Mouse (Mus musculus): ENCODE results near the gene Ddx59. TPM values are rescaled to one million over a fixed set of nuclear protein-coding genes. Genes with fewer than 3 reads are reported as not detected.

Gene Ddx59
- polyA plus RNA-seq, 1 experiment: not detected

DNA sequence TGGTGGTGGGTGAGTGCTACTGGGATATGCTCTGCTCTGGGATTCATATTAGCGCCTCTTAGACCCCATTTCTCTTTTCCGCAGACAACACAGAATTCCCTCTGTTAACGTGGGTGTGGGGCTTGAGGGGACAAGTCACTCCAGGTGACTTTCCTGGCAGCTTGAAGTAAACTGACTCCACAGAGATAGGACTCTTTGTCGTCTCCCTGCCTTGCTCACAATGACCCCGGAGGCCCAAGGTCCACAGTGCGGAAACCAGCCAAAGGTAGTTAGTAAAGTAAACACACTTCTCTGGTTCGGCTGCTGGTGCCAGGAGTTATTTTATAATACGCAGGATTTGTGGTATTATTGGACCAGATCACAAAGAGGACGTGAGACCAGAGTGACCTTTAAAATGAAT lies 27.7 kb downstream of the Ddx59 start:
- no peaks in the 10 kb centered on the region for H3K4me1 ChIP-seq (ENCODE audit: control insufficient read depth, insufficient read depth, low read length)
- H3K27ac ChIP-seq (ENCODE audit: insufficient read depth, low read depth, low read length): no peak overlapping the region
- no peak overlapping the region for H3K4me3 ChIP-seq (ENCODE audit: insufficient read depth, low read depth, low read length)
- TF ChIP-seq POLR2A (IDR thresholded peaks at IDR 0.05; ENCODE audit: insufficient read depth, low read depth, low read length) (no peak), CTCF (IDR thresholded peaks at IDR 0.05; ENCODE audit: insufficient read depth, low read depth, low read length) (no peak)
- WGBS: 71% methylated on average over 9 of the region's 9 CpGs

DNA sequence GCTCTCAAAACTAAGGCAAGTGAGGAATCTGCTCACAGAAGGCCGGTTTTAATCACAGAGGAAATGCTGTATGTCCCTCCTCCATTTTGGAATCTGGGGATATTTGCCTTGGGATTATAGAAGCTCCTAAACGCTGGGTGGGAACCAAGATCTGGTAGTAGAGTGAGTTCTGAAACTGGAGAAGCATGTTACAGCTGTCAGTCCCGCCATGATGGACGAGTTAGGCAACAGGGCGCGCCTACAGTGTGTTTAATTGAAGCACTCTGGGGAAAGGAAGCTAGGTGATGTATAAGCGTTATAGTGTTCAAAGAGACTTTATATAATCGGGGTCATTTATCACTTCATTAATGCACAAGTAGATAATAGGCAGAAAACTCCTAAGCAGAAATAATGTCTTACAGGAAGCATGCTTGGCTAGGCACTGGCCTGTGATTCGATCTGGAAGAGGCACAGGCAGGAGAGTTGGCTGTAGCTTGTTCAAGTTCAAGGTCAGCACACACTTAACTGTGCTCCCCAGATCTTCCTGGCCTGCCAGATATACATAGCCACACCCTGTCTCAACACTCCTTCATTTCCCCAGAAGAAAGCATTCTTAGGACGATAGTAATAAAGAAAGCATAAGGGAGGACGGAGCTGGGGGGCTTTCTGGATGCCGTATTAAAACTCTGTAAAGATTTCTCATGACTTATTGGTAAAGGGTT lies 29.6 kb downstream of the Ddx59 start:
- TF ChIP-seq CTCF (IDR thresholded peaks at IDR 0.05; ENCODE audit: insufficient read depth, low read depth, low read length) (no peak), POLR2A (IDR thresholded peaks at IDR 0.05; ENCODE audit: insufficient read depth, low read depth, low read length) (no peak)
- 91% methylated on average over 12 of the region's 12 CpGs for WGBS
- no peak overlapping the region for H3K4me3 ChIP-seq (ENCODE audit: insufficient read depth, low read depth, low read length)
- H3K4me1 ChIP-seq (ENCODE audit: control insufficient read depth, insufficient read depth, low read length): no peaks in the 10 kb centered on the region
- no peak overlapping the region for H3K27ac ChIP-seq (ENCODE audit: insufficient read depth, low read depth, low read length)

- Histone ChIP-seq H3K4me3 (ENCODE audit: insufficient read depth, low read depth, low read length) (no peak overlapping the region), H3K27ac (ENCODE audit: insufficient read depth, low read depth, low read length) (no peak overlapping the region), H3K4me1 (ENCODE audit: control insufficient read depth, insufficient read depth, low read length) (no peaks in the 10 kb centered on the region)
- TF ChIP-seq CTCF (IDR thresholded peaks at IDR 0.05; ENCODE audit: insufficient read depth, low read depth, low read length) (no peak), POLR2A (IDR thresholded peaks at IDR 0.05; ENCODE audit: insufficient read depth, low read depth, low read length) (no peak)
- WGBS: 59% methylated on average over 10 of the region's 10 CpGs
Observed at GRCm38 (mm10) chr1:136446933-136447332, 31.9 kb downstream of the Ddx59 start.

- H3K4me1 ChIP-seq (ENCODE audit: control insufficient read depth, insufficient read depth, low read length): no peaks in the 10 kb centered on the region
- TF ChIP-seq CTCF (IDR thresholded peaks at IDR 0.05; ENCODE audit: insufficient read depth, low read depth, low read length) (no peak), POLR2A (IDR thresholded peaks at IDR 0.05; ENCODE audit: insufficient read depth, low read depth, low read length) (no peak)
- WGBS: 59% methylated on average over 4 of the region's 4 CpGs
- H3K4me3 ChIP-seq (ENCODE audit: insufficient read depth, low read depth, low read length): no peak overlapping the region
- H3K27ac ChIP-seq (ENCODE audit: insufficient read depth, low read depth, low read length): no peak overlapping the region
Observed at GRCm38 (mm10) chr1:136447338-136447737, 32.3 kb downstream of the Ddx59 start.

DNA sequence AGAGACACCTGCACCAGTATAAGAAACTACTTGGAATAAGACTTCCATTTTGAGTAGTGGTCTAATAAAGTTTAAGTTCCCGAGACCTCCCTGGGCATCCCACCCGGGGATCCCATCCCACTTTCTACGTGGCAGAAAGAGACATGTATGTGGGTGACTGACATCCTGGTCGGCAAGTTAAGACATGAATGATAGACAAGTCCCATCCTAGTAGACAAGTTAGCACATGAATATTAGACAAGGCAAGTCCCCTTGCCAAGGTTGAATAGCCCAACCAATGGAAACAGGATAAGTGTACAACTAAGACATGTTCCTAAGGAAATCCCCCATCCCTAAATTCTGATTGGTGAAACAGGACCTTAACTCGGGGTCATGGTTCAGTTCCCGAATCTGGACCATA lies 34.5 kb downstream of the Ddx59 start:
- no peak overlapping the region for H3K4me3 ChIP-seq (ENCODE audit: insufficient read depth, low read depth, low read length)
- WGBS: 99% methylated on average over 6 of the region's 6 CpGs

GRCm38 (mm10) chr1:136450206-136450605 lies 35.1 kb downstream of the Ddx59 start:
- Histone ChIP-seq H3K27ac (ENCODE audit: insufficient read depth, low read depth, low read length) (no peak overlapping the region), H3K4me1 (ENCODE audit: control insufficient read depth, insufficient read depth, low read length) (no peaks in the 10 kb centered on the region), H3K4me3 (ENCODE audit: insufficient read depth, low read depth, low read length) (no peak overlapping the region)
- no peak for TF ChIP-seq CTCF (IDR thresholded peaks at IDR 0.05; ENCODE audit: insufficient read depth, low read depth, low read length)
- TF ChIP-seq POLR2A (IDR thresholded peaks at IDR 0.05; ENCODE audit: insufficient read depth, low read depth, low read length): no peak
- 75% methylated on average over 5 of the region's 5 CpGs for WGBS

More for the DNA sequence above, 34.5 kb downstream of the Ddx59 start:
- H3K27ac ChIP-seq (ENCODE audit: insufficient read depth, low read depth, low read length): no peak overlapping the region
- H3K4me1 ChIP-seq (ENCODE audit: control insufficient read depth, insufficient read depth, low read length): no peaks in the 10 kb centered on the region
- TF ChIP-seq POLR2A (IDR thresholded peaks at IDR 0.05; ENCODE audit: insufficient read depth, low read depth, low read length): no peak
- TF ChIP-seq CTCF (IDR thresholded peaks at IDR 0.05; ENCODE audit: insufficient read depth, low read depth, low read length): no peak

DNA sequence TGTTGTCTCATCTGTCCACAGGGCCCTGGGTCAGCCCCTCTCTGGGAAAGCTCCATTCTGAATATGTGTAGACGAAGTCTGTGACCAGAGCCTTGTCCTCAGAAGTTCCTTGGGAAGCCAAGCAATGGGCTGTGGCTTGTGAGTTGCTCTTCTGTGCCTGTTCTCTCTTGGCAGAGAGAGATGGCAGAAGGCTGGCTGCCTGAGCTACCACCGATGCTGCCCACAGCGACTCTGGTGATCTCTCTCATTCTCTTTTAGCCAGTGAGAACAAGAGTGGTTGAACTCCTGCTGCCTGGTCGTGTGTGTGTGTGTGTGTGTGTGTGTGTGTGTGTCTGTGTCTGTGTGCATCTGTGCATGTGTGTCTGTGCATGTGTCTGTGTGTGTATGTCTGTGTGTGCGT lies 37.4 kb downstream of the Ddx59 start:
- H3K27ac ChIP-seq (ENCODE audit: insufficient read depth, low read depth, low read length): no peak overlapping the region

DNA sequence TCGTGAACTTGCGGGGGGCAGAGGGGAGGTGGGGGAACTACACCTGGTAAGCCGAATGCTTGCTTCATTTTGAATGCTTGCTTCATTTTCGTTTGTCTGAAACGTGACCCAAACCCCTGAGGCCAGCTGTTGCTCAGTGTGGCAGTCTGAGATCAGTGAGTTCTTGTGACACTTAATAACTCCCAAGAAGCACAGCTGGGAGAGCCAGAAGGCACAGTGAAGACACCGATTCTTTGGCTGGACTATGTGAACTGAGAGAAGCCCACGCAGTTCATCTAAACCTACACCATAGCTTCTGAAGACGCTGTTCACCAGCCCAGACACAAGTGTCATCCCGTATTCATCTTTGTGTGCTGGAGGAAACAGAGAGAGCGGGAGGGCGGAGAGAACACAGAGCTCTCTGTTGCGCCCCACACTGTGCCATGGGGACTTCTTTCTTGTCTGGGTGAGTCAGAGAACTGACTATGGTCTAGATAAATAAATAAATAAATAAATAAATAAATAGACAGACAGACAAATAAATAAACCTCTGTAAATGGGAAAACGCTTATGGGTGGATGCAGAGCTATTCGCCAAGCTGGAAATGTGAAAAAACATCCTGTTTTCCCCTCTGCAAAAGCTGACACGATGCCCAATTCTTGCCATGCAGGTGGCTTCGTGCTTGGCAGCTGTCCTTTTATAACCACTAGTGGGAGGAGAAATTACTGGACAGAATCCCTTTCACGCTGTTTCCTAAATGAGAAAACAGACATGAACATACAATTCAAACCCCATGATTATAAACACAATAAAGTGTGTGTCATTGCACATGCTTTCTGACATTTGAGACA lies 40.9 kb downstream of the Ddx59 start:
- 58% methylated on average over 17 of the region's 17 CpGs for WGBS
- Histone ChIP-seq H3K27ac (ENCODE audit: insufficient read depth, low read depth, low read length) (no peak overlapping the region), H3K4me1 (ENCODE audit: control insufficient read depth, insufficient read depth, low read length) (no peaks in the 10 kb centered on the region), H3K4me3 (ENCODE audit: insufficient read depth, low read depth, low read length) (no peak overlapping the region)
- TF ChIP-seq POLR2A (IDR thresholded peaks at IDR 0.05; ENCODE audit: insufficient read depth, low read depth, low read length): no peak
- no peak for TF ChIP-seq CTCF (IDR thresholded peaks at IDR 0.05; ENCODE audit: insufficient read depth, low read depth, low read length)

More for the DNA sequence above, 37.4 kb downstream of the Ddx59 start:
- 68% methylated on average over 5 of the region's 5 CpGs for WGBS
- H3K4me1 ChIP-seq (ENCODE audit: control insufficient read depth, insufficient read depth, low read length): no peaks in the 10 kb centered on the region
- no peak overlapping the region for H3K4me3 ChIP-seq (ENCODE audit: insufficient read depth, low read depth, low read length)
- TF ChIP-seq POLR2A (IDR thresholded peaks at IDR 0.05; ENCODE audit: insufficient read depth, low read depth, low read length) (no peak), CTCF (IDR thresholded peaks at IDR 0.05; ENCODE audit: insufficient read depth, low read depth, low read length) (no peak)

DNA sequence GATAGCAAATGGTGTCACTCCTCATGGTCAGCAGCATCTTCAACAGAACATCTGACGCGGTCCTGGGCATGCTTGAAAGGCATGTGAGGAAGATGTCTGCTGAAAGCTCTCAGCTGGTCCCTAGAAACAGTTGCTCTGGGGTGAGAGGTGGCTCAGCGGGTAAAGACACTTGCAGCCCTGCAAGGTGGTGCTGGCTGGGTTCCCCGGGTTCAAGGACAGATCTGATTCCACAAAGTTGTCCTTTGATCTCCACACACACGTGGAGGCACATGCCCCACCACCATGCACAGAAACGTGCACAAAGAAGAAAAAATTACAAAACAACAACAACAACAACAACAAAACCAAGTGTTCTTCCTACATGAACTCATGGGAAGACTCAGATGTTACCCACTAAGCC lies 41.7 kb downstream of the Ddx59 start:
- WGBS: 91% methylated on average over 6 of the region's 6 CpGs
- TF ChIP-seq POLR2A (IDR thresholded peaks at IDR 0.05; ENCODE audit: insufficient read depth, low read depth, low read length): no peak
- no peak for TF ChIP-seq CTCF (IDR thresholded peaks at IDR 0.05; ENCODE audit: insufficient read depth, low read depth, low read length)
- no peak overlapping the region for H3K27ac ChIP-seq (ENCODE audit: insufficient read depth, low read depth, low read length)

More for the DNA sequence above, 41.7 kb downstream of the Ddx59 start:
- no peaks in the 10 kb centered on the region for H3K4me1 ChIP-seq (ENCODE audit: control insufficient read depth, insufficient read depth, low read length)
- H3K4me3 ChIP-seq (ENCODE audit: insufficient read depth, low read depth, low read length): no peak overlapping the region
